Mouse (Mus musculus): ENCODE results near the gene Slc4a1ap. TPM values are rescaled to one million over a fixed set of nuclear protein-coding genes. Genes with fewer than 3 reads are reported as not detected.

The Slc4a1ap gene
- polyA plus RNA-seq, 1 experiment from 2014 or later = 24.0 TPM

DNA sequence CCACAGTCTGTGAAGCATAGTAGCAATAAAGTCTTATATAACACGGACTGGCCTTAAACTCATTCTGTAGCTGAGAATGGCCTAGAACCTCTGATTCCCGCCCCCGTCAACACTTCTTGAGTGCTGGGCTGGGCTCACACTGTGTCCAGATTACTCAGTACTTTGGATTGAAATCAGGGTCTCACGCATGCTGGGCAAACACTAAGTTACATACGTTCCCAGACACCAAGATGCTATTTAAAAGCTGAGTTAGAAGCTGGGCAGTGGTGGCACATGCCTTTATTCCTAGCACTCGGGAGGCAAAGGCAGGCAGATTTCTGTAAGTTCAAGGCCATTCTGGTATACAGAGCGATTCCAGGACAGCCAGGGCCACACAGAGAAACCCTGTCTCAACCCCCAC, 71.3 kb downstream of the Slc4a1ap start:
- Histone ChIP-seq H3K27ac (no peak overlapping the region), H3K4me3 (no peak overlapping the region), H3K9me3 (no peaks in the 10 kb centered on the region), H3K4me1 (replicated peaks) (peaks cover 11% of the 10 kb centered on the region), H3K27me3 (ENCODE audit: insufficient read depth, poor library complexity, severe bottlenecking) (peaks cover 15% of the 10 kb centered on the region), H3K36me3 (no peaks in the 10 kb centered on the region)
- WGBS = 83% methylated on average over 7 of the region's 7 CpGs
- DNase-seq (ENCODE audit: low spot score) = no peak

DNA sequence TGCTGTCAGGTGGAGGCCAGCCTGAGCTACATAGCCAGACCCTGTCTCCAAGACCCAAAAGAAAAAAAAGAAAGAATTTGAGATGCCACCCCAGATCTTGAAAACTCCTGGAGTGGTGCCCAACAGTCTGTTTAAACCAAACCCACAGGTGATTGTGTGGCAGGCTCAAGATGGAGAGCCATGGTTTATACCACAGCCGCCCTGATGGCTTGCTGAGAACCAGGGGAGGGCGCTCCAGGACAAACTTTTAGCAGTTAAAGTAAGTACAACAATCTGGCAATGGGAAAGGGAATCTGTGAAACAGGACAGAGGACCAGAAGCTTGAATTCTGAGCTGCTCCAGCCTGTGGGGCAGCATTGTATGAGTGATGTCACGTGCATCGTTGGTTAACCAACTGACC, 71.8 kb downstream of the Slc4a1ap start:
- DNase-seq (ENCODE audit: low spot score) = peak; percentile 39
- H3K27me3 ChIP-seq (ENCODE audit: insufficient read depth, poor library complexity, severe bottlenecking) = peaks cover 15% of the 10 kb centered on the region
- WGBS = 50% methylated on average over 4 of the region's 4 CpGs
- H3K36me3 ChIP-seq = no peaks in the 10 kb centered on the region
- H3K9me3 ChIP-seq = no peaks in the 10 kb centered on the region
- no peak overlapping the region for H3K27ac ChIP-seq
- H3K4me1 ChIP-seq (replicated peaks) = peaks cover 11% of the 10 kb centered on the region
- no peak overlapping the region for H3K4me3 ChIP-seq

DNA sequence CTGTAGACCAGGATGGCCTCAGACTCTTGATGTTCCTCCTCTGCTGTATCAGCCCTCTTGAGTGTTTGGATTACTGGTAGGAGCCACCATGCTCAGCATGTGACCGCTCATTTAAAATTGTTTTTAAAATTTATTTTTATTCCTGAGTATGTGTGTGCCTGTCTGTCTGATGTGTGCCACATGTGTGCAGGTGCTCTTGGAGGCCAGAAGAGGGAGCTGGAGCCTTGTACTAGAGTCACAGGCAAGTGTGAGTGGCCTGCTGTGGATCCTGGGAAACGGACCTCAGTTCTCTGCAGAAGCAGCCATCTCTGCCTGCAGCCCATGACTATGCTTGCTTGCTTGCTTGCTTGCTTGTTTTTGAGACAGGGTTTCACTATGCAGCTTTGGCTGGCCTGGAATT, 72.4 kb downstream of the Slc4a1ap start:
- no peak for DNase-seq (ENCODE audit: low spot score)
- H3K4me1 ChIP-seq (replicated peaks) = peaks cover 11% of the 10 kb centered on the region
- H3K4me3 ChIP-seq = no peak overlapping the region
- H3K9me3 ChIP-seq = no peaks in the 10 kb centered on the region
- whole genome bisulfite sequencing = 92% methylated on average over 2 of the region's 2 CpGs
- no peaks in the 10 kb centered on the region for H3K36me3 ChIP-seq
- H3K27ac ChIP-seq = no peak overlapping the region
- H3K27me3 ChIP-seq (ENCODE audit: insufficient read depth, poor library complexity, severe bottlenecking) = peaks cover 15% of the 10 kb centered on the region

DNA sequence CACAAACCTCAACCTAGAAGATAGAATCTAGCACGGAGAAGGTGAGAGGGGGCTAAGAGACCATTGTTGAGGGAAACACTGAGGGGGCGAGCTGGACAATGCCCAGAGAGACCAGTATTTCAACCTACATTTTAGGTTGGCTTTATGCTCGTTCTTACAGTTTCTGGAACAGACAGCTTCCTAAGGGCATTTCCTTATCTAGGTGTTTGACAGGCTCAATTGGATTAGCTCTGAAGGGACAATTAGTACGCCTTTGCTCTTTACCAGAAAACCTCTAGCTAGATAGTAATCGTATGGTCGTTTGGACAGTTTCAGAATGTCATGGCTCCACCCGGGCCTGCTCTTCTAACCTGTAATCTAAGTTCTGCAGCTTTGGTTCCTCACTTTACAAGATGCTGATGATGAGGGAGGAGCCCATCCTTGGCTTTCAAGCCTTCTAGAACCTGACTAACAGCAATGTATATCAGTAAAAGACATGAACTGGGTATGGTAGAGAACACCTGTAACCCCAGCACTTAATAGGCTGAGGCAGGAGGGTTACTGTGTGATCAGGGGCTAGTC, 74.4 kb downstream of the Slc4a1ap start:
- peaks cover 15% of the 10 kb centered on the region for H3K27me3 ChIP-seq (ENCODE audit: insufficient read depth, poor library complexity, severe bottlenecking)
- H3K27ac ChIP-seq = no peak overlapping the region
- H3K4me3 ChIP-seq = no peak overlapping the region
- no peaks in the 10 kb centered on the region for H3K9me3 ChIP-seq
- WGBS = 84% methylated on average over 7 of the region's 7 CpGs
- peaks cover 10% of the 10 kb centered on the region for H3K4me1 ChIP-seq (replicated peaks)
- DNase-seq (ENCODE audit: low spot score) = no peak
- H3K36me3 ChIP-seq = no peaks in the 10 kb centered on the region

DNA sequence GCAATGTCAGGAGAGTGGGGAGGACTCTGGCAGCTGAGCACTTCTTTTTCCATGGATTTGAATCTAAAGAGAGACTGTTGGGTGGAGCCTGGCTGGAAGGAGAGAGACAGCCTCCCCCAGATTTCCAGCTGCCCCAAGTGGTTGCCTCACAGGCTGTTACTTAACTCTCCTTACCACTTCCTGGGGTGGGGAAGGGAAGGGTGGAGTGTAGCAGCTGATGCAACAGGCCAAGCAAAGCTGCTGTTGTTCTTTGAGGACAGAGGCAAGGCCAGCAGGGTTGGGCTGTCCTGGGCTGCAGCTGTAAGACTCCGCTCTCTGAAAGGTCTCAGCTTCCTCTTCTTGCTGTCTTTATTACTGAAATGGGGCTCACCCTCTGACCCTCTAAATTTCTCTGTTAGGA, 75.6 kb downstream of the Slc4a1ap start:
- 92% methylated on average over 1 of the region's 1 CpGs for WGBS
- Histone ChIP-seq H3K27me3 (ENCODE audit: insufficient read depth, poor library complexity, severe bottlenecking) (peaks cover 7% of the 10 kb centered on the region; the same call in 1 of the 2 replicates), H3K4me3 (no peak overlapping the region), H3K36me3 (no peaks in the 10 kb centered on the region), H3K4me1 (replicated peaks) (no peaks in the 10 kb centered on the region), H3K9me3 (no peaks in the 10 kb centered on the region), H3K27ac (no peak overlapping the region)
- no peak for DNase-seq (ENCODE audit: low spot score)

DNA sequence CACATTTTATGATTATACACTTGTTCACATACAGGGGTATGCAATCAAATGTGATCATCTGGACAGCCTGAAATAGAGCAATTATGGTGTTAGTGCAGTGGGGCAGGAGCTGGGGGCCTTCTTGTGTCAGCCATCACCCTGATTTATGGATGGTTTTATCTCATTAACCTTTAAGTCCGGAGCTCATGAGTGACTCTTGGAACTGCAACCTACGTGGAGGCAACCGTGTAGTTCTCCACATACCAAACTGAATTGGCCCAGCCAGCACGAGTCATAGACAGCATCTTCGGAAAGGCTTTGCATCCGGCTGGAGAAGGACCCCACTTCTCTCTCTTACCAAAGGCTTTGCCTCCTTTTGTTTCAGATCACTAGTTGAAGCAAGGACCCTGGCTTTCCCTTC, 77.0 kb downstream of the Slc4a1ap start:
- 94% methylated on average over 6 of the region's 6 CpGs for WGBS
- no peak overlapping the region for H3K4me3 ChIP-seq
- no peaks in the 10 kb centered on the region for H3K4me1 ChIP-seq (replicated peaks)
- H3K36me3 ChIP-seq = no peaks in the 10 kb centered on the region
- no peak for DNase-seq (ENCODE audit: low spot score)
- H3K27ac ChIP-seq = no peak overlapping the region
- H3K27me3 ChIP-seq (ENCODE audit: insufficient read depth, poor library complexity, severe bottlenecking) = no peaks in the 10 kb centered on the region
- H3K9me3 ChIP-seq = no peaks in the 10 kb centered on the region

DNA sequence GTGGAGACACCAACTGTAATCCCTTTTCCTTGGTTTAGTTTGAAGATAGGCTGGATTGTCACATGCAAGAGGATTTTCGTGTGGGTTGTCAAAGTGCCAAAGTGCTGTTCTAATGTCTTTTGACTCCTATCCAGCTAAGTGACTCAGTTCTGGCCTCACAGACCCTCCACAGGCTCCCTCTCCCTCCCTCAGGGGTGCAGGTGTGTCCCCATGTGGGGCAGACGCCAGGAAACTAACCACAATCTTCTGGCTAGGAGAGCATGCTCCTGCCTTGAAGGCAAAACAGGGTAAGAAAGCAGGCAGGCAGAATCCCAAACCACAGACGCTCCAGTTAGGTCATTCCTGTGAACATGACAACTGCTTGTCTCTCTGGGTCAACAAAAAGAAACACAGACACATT, 79.4 kb downstream of the Slc4a1ap start:
- no peaks in the 10 kb centered on the region for H3K9me3 ChIP-seq
- H3K4me1 ChIP-seq (replicated peaks) = no peaks in the 10 kb centered on the region
- WGBS = 60% methylated on average over 3 of the region's 3 CpGs
- no peak overlapping the region for H3K4me3 ChIP-seq
- DNase-seq (ENCODE audit: low spot score) = no peak
- H3K36me3 ChIP-seq = no peaks in the 10 kb centered on the region
- H3K27me3 ChIP-seq (ENCODE audit: insufficient read depth, poor library complexity, severe bottlenecking) = no peaks in the 10 kb centered on the region
- no peak overlapping the region for H3K27ac ChIP-seq

Other genes starting within 250 kb of the Slc4a1ap start
- gene Ift172, start 235.9 kb upstream of the Slc4a1ap start, polyA plus RNA-seq (2016; fragmentation: Nextera tagmentation; extraction: Ambion mirVana) = 35.2 and 39.7 TPM in 2 replicates
- 47.3 and 55.6 TPM in 2 replicates for gene Fndc4, start 230.9 kb upstream of the Slc4a1ap start, polyA plus RNA-seq (2016; fragmentation: Nextera tagmentation; extraction: Ambion mirVana)
- gene Gckr, start 229.6 kb upstream of the Slc4a1ap start, polyA plus RNA-seq (2016; fragmentation: Nextera tagmentation; extraction: Ambion mirVana) = 0.14 TPM in 1 of 2 replicates, not detected in the other
- gene Zfp512, start 74.6 kb upstream of the Slc4a1ap start, polyA plus RNA-seq (2016; fragmentation: Nextera tagmentation; extraction: Ambion mirVana) = 74.9 and 81.3 TPM in 2 replicates
- gene 4930548H24Rik, start 41.3 kb upstream of the Slc4a1ap start, polyA plus RNA-seq (2016; fragmentation: Nextera tagmentation; extraction: Ambion mirVana) = not detected in 2 replicates
- 90.8 and 98.5 TPM in 2 replicates for gene Gpn1, start 32.3 kb upstream of the Slc4a1ap start, polyA plus RNA-seq (2016; fragmentation: Nextera tagmentation; extraction: Ambion mirVana)
- gene Supt7l, start 812 bp downstream of the Slc4a1ap start, polyA plus RNA-seq (2016; fragmentation: Nextera tagmentation; extraction: Ambion mirVana) = 26.2 and 26.9 TPM in 2 replicates
- gene Mrpl33, start 69.9 kb downstream of the Slc4a1ap start, polyA plus RNA-seq (2016; fragmentation: Nextera tagmentation; extraction: Ambion mirVana) = 240 and 250 TPM in 2 replicates
- gene Rbks, start 170.6 kb downstream of the Slc4a1ap start, polyA plus RNA-seq (2016; fragmentation: Nextera tagmentation; extraction: Ambion mirVana) = 4.3 and 4.5 TPM in 2 replicates
- 36.8 and 48.5 TPM in 2 replicates for gene Babam2, start 170.7 kb downstream of the Slc4a1ap start, polyA plus RNA-seq (2016; fragmentation: Nextera tagmentation; extraction: Ambion mirVana)

All from hindbrain, embryonic 10.5 days (tissue).